Mouse (Mus musculus): Measurements from ENCODE around the gene Ush1c.

Gene Ush1c

DNA sequence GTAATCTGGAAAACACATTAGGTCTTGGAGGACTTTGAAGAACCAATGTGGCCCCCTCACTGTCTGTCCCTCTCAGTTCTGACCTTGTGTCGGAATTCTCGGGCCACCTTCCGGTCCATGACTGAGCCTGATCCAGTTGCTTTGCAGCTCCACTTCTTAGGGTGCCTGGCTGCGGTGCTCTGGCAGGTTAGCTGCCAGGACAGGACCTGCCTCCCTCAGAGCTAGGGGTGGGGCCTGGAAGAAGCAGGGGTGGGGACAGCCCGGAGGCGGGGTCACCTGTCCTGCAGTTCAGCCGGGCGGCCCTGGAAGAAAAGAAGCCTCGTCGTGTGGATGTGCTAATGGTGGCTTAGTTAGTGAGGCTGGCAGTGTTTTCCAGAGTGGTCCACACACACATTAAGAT, at the start of gene Ush1c:
TSS of gene Ush1c (minus strand) at position 158 of the 400 bp plus-strand sequence.
- DNase-seq (ENCODE audit: low spot score in 2 of 2): no peak

DNA sequence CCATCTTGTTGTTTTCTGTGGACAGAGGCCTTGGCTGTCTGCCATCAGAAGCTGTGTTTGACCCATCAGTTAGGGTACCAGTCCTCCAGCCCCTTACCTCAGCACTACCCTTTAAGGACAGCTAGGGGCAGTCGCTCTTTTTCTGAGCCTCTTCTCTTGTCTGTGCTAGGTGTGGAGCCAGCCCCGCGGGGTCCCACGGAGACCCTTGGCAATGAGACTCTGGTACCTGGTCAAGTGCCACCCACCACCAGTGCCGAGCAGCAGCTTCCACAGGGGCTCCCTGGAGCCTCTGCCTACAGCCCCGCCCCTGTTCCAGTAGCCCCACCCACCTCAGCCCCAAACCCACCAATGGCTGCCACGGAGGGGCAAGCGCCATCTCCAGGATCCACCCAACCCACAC, 48.7 kb upstream of the Ush1c start:
- DNase-seq (ENCODE audit: low spot score in 2 of 2): no peak

GRCm38 (mm10) chr7:46286391-46286790, 48.1 kb upstream of the Ush1c start:
- DNase-seq (ENCODE audit: low spot score in 2 of 2): no peak

DNA sequence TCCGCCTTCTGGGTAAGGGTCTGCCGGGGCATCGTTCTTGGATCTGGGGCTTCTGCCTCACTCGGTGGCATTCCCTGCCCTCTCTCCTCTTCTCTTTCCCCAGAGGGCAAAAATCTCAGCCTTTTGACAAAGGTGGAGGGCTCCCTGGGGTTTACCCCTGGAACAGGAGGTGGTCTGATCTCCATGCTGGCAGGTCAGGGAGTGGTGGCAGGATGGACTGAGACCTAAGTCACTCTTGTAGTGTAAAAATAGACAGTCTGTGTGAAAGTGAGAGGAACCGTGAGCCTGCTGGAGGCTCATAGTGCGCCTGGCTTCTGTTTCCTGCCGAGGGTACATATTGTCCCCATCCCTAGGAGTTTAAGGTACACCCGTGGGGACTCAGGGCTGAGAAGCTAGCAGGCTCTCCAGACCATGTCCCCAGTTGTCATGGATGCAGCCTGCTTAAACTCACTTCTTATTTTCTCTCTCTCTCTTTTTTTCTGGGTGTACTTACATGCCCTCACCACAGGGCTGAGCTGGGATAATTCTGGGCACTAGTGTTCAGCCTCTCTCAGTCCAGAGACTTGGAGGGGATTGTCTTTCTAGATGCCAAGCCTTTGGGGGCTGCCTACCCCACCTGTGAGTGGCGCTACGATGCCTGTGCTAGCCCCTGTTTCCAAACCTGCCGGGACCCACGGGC, 47.0 kb upstream of the Ush1c start:
- DNase-seq (ENCODE audit: low spot score in 2 of 2): no peak

GRCm38 (mm10) chr7:46283681-46284080, 45.4 kb upstream of the Ush1c start:
- no peak for DNase-seq (ENCODE audit: low spot score in 2 of 2)

GRCm38 (mm10) chr7:46282276-46282675, 44.0 kb upstream of the Ush1c start:
- no peak for DNase-seq (ENCODE audit: low spot score in 2 of 2)

DNA sequence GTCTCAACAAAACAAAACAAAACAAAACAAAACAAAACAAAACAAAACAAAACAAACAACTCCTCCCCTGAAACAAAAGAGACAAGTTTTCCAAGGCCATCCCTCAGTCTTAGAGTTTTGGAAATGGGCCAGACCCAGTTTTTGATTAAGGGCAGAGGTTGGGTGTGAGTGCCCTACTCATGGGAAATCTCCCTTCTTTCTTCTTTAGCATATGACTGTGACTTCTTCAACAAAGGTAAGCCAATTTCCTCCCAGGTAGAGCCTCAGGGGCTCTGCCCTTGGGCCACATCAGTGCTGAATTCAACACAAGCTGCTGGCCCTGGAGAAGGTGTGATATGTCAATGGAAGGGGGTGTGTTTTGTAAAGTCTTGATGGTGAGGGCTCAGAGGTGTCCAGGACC, 42.6 kb upstream of the Ush1c start:
- DNase-seq (ENCODE audit: low spot score in 2 of 2): no peak

DNA sequence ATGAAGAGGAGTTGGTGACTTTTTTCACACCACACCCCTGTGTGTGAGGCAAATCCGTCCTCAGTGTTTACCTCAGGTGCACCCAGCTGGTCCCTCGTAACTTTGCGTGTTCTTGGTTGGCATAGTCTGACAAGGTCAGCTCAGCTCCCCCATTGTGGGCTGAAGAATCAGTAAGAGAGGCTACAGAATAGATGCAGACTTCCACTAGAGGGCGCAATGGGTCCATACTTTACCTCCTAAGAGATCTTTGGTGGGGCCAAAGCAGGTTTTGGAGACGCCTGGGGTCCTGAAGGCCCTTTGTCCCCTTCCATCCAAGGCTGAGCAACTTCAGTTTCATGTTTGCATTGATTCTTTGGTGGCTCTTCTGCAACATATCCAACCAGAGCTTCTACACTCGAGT, 41.6 kb upstream of the Ush1c start:
- peak; percentile 25 to 59 for DNase-seq (ENCODE audit: low spot score in 2 of 2)

GRCm38 (mm10) chr7:46276156-46276555, 37.9 kb upstream of the Ush1c start:
- no peak for DNase-seq (ENCODE audit: low spot score in 2 of 2)

- no peak for DNase-seq (ENCODE audit: low spot score in 2 of 2)
Observed at GRCm38 (mm10) chr7:46251841-46252240, 13.5 kb upstream of the Ush1c start.

GRCm38 (mm10) chr7:46247606-46248005, 9.3 kb upstream of the Ush1c start:
- no peak for DNase-seq (ENCODE audit: low spot score in 2 of 2)

DNA sequence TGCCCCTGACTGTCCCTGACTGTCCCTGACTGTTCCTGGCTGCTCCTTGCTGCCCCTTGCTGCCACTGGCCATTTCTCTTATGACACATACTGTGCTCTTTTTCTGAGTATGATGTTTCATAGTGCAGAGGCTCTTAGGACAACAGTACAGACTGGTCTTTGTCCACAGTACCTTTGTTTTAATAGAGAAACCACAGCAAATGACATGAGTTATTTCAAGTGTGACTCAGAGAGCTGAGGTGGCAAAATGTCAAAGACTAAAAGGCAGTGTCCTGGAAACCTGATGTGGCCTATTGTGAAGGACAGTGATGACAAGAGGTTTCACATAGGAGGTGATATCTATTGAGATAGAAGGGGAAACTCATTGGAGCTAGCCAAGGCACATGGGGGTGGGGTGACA, 8.6 kb upstream of the Ush1c start:
- no peak for DNase-seq (ENCODE audit: low spot score in 2 of 2)

- no peak for DNase-seq (ENCODE audit: low spot score in 2 of 2)
Observed at GRCm38 (mm10) chr7:46240696-46241095, 2.4 kb upstream of the Ush1c start, which contains the start of gene Otog. Gene Otog (plus strand): TSS chr7:46240987.

DNA sequence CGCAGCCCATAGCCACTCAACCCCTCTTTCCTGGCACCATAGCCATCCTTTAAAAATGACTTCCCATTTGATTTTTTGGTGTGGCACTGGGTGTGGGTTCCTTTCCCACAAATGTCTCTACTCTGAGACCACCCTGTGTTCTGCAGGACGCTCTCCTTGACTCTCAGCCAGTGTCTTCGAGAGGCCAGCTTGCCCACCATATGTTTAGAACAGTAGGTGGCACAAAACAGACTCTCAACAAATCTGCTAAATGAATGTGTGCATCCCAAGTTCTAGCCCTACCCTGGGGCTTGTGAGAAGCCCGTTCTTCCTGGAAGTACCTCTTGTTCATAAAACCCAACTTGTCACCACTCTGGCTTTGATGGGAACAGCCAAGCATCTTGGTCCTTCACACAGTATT, 1.8 kb upstream of the Ush1c start:
- no peak for DNase-seq (ENCODE audit: low spot score in 2 of 2)

DNA sequence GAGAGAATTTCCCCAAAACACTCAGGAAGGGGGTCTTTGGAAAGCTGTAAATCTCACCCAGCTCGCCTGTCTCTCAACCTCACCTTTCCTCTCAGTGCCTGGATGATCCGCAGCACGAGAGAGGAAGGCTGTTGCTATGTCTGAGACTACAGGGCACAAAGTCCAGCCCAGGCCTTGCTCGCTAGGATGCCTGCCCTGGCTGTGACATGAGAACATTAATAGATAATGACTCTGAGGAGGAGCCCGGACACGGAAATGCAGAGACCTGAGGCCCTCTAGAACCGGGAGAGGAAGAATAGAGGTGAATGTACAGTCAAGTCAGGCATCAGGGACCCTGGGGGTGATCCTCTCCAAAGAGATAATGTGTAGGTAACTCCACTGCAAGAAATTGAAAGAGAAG, 1.1 kb downstream of the Ush1c start:
- DNase-seq (ENCODE audit: low spot score in 2 of 2): no peak

DNA sequence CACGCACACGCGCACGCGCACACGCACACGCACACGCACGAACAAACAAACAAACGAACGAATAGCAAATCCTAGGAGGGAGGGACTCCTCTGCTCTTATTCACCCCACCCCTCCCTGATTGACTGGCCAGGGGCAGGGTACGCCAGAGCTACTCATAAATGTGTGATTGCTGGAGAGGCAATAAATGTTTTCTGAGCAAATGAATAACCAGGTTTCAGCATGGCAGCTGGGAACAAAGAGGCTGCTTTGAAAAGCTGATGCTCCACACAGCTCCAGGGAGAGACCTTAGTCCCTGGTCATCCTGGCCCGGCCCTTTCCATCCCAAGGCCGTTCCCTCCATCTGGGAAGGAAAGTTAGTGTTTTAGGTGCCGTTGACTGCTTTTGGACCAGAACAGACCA, 1.9 kb downstream of the Ush1c start:
- DNase-seq (ENCODE audit: low spot score in 2 of 2): no peak

GRCm38 (mm10) chr7:46235948-46236347, 2.4 kb downstream of the Ush1c start:
- no peak for DNase-seq (ENCODE audit: low spot score in 2 of 2)

DNA sequence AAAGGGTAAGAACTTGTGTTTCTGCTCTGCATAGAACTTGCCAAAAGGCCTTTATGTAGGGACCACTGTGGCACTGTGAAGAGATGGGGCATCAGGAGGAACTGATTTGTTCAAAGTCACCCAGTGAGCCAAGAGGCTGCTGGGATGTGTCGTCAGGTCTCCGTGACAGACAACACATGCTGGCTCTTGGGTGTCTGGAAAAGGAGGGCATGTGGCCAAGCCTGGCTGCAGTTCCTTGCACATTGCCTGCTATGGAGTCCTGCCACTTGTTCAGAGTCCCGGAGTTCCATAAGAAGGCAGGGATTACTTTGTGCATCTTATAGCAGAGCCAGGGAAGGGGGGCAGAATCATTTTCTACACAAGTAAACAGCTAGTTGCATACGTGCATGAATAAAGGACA, 11.4 kb downstream of the Ush1c start:
- DNase-seq (ENCODE audit: low spot score in 2 of 2): no peak

GRCm38 (mm10) chr7:46226253-46226652, 12.1 kb downstream of the Ush1c start:
- DNase-seq (ENCODE audit: low spot score in 2 of 2): peak; percentile 50 to 57

DNA sequence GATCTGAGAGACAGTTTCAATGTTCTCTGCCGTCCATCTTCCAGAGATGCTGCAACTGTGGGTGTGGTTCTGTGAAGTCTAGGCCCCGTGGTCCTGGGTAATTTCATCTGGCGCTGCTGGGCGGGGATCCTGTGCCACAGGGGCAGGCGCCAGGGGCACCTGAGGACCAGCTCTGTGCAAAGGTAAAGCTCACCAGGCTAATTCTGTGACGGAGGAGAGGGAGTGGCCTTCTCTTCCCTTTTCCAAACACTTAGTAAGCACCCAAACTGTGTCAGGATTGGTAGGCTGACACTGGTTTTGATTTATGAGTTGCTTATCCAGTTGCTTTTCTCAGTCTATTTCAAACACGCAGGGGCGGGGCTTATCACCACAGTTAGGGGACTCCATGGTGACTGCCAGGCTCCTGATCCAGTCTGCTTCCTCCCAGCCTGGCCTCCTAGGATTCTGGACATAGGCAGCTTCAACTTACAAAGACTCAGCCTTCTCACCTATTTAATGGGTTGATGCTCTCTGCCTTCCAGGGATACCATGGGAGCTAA, 17.6 kb downstream of the Ush1c start:
- no peak for DNase-seq (ENCODE audit: low spot score in 2 of 2)

DNA sequence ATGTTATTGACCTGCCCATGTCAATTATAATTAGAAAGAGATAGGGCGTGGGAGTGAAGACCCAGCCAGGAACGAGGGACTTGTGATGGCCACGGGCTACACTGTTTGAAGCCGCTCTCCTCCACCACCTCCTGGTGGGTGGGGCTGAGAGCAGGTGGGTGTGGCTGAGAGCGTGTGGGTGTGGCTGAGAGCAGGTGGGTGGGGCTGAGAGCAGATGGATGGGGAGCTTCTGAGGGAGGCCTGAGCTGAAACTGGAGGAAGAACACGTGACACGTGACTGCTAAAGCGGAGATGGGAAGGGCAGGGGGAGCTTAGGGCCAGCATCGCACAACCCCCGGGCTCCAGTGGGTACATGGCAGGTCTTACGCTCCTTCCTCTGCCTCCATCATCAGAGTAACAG, 19.9 kb downstream of the Ush1c start:
- no peak for DNase-seq (ENCODE audit: low spot score in 2 of 2)

DNA sequence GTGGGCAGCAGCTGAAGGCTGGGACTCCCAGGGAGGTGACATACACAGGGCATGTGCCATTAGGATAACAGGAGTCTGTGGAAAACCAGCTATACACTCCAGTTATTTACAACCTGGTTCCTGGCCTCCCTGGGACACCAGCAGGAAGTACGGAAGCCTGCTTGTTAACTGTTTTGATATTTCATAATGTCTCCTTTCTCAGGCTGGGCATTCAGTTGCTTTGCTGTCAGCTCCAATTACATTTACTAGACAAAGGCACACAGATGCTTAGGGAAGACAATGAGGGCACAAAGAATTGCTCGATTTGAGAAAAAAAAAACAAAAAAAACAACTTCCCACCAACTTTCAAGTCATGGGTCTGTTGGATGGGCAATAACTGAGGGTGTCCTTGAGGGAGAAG, 21.8 kb downstream of the Ush1c start:
- DNase-seq (ENCODE audit: low spot score in 2 of 2): no peak

GRCm38 (mm10) chr7:46210276-46210675, 28.0 kb downstream of the Ush1c start:
- DNase-seq (ENCODE audit: low spot score in 2 of 2): no peak

DNA sequence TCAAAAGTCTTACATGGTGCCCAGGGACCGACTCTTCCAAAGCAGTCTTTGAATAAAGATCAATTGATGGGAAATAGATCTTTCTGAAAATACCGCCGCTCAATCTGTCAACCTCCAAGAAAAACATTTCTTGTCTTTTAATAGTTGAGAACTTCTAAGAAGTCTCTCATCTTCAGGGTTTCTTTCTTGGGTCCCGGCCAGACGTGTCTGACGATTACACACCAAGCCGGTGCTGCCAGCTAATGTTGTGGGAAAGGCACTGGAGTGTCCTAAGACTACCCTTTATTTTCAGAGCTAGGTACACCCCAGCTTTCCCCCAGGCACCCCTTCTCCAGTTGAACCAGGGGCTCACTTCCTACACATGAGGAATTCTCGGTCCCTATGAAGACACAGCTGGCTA, 30.2 kb downstream of the Ush1c start:
- no peak for DNase-seq (ENCODE audit: low spot score in 2 of 2)

Data from frontal cortex, postnatal 25 days (tissue).